Mouse (Mus musculus): Measurements from ENCODE around the gene Kdm1b.

DNA sequence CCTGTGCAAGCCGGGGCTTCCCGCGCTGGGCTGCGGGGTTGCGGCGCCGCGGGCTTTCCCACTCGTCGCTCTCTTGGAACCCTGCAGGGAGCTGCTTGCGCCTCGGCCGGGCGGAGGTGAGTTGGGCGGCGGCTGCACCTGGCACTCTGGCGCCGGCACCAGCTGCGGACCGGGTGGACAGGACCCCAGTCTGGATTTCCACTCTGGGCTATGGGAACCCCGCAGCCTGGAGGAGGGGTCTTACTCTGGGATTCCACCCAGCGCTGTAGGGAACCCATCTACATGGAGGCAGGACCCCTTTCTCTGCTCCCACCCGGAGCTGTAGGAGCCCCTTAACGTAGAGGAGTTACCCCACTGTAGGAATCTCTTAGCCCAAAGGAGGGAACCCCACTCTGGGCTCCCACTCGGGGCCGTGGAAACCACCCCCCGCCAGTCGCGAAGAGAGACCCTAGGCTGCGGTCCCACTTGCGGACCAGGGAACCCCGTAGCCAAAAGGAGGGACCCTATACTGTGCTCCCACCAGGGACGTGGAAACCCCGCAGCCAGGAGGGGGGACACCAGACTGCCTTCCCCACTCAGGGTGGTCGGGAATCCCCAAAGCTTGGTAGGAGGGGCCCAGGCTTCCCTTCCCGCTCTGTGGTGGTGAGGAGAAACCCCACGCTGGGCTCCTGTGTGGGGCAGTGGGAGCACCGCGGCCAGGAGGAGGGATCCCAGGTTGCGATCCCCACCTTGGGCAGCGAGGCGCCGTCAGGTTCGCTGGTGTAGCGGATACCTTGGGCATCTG is 726 bp downstream of the Kdm1b start:
- no peak for TF ChIP-seq CTCF (conservative IDR thresholded peaks at IDR 0.05; ENCODE audit: low read length)
- no peak for TF ChIP-seq POU5F1 (IDR thresholded peaks at IDR 0.05; ENCODE audit: borderline replicate concordance, low read length)

Measured in E14TG2a.4 (cell line).